Mouse (Mus musculus): Measurements from ENCODE around the gene Aspscr1.

GRCm38 (mm10) chr11:120661076-120661460 is 11.7 kb upstream of the Aspscr1 start, which contains the start of gene Notum:
- TF ChIP-seq CTCF (IDR thresholded peaks at IDR 0.05; ENCODE audit: low read depth, low read length) (no peak), POLR2A (IDR thresholded peaks at IDR 0.05; ENCODE audit: borderline replicate concordance, low read depth, low read length) (no peak)
